Mouse (Mus musculus) hindbrain, embryonic 13.5 days (tissue): ENCODE data around the gene Atg9b. TPM values are rescaled to one million over a fixed set of nuclear protein-coding genes. Genes with fewer than 3 reads are reported as not detected.

ENCODE experiments used
- ATAC-seq: fragments of 200-750 bp; cut with Nextera tagmentation; 2 replicates; pipeline ENCODE4 v1.8.0; 2017; ENCODE audit warnings: moderate TSS enrichment; ENCODE audit not compliant: low FRiP score
- H3K27ac ChIP-seq: fragments of 300-500 bp; sonication (generic); 2 replicates; pipeline ENCODE4 v1.5.1; 2015; ENCODE audit warnings: inconsistent platforms, mild to moderate bottlenecking, moderate library complexity
- H3K27me3 ChIP-seq: fragments of 300-500 bp; sonication (generic); 2 replicates; pipeline ENCODE4 v1.6.1; 2015; ENCODE audit warnings: mild to moderate bottlenecking, inconsistent platforms
- H3K36me3 ChIP-seq: fragments of 300-500 bp; sonication (generic); 2 replicates; pipeline ENCODE4 v1.6.1; 2015; ENCODE audit warnings: mild to moderate bottlenecking, inconsistent platforms
- H3K4me1 ChIP-seq: fragments of 300-500 bp; sonication (generic); replicated peaks from 2 replicates; pipeline ENCODE4 v1.6.1; 2015; ENCODE audit warnings: inconsistent platforms
- H3K4me2 ChIP-seq: fragments of 300-500 bp; sonication (generic); 2 replicates; pipeline ENCODE4 v1.6.1; 2015; ENCODE audit warnings: inconsistent platforms, mild to moderate bottlenecking, moderate library complexity
- H3K4me3 ChIP-seq: fragments of 300-500 bp; sonication (generic); 2 replicates; pipeline ENCODE4 v1.5.1; 2015; ENCODE audit warnings: mild to moderate bottlenecking, inconsistent platforms
- H3K9ac ChIP-seq: fragments of 300-500 bp; sonication (generic); 2 replicates; pipeline ENCODE4 v1.6.1; 2015; ENCODE audit warnings: mild to moderate bottlenecking, inconsistent platforms
- H3K9me3 ChIP-seq: fragments of 300-500 bp; sonication (generic); 2 replicates; pipeline ENCODE4 v1.6.1; 2016; ENCODE audit warnings: inconsistent platforms
- whole genome bisulfite sequencing: fragments of 180-500 bp; shearing (Covaris S2); methylation state at CpG from one replicate; pipeline ENCODE4 v1.1.7; 2015; 5-methylcytosine and 5-hydroxymethylcytosine counted together
- polyA plus RNA-seq: library from polyadenylated mRNA; unstranded; fragments of >200 nt; fragmentation: Nextera tagmentation; extraction: Ambion mirVana; gene quantifications from 2 replicates; pipeline ENCODE4 v1.2.1, GENCODE M21; 2015

Atg9b gene
- polyA plus RNA-seq, 1 experiment from 2014 or later, result 0.93 TPM

GRCm38 (mm10) chr5:24343379-24343778, 48.6 kb downstream of the Atg9b start:
- Histone ChIP-seq H3K4me2 (no peak overlapping the region), H3K4me3 (no peak overlapping the region), H3K9me3 (no peaks in the 10 kb centered on the region), H3K4me1 (peaks cover 65% of the 10 kb centered on the region), H3K27me3 (no peaks in the 10 kb centered on the region), H3K9ac (peak overlapping the region; percentile 71; the same call in 1 of the 2 replicates), H3K27ac (peak overlapping the region; percentile 98), H3K36me3 (peaks cover 9% of the 10 kb centered on the region)
- ATAC-seq, result no peak

DNA sequence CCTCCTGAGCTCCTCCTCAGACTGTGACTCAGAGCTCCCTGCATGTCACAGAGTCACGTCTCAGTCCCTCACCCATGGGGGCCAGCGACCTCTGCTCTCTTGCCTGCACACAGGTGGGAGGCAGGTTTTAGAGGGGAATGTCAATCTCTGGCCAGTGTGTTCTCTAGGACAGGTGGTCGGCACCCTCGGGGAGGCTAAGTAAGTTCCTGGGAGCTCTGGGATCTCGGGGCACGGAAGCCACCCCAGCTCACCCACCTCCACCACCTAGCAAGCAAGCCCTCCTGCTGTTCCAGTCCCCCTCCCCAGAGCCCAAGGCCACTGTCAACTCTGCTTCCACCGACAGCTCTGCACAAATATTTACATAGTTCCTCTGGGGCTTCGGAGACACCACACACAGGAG, 49.0 kb downstream of the Atg9b start:
- WGBS, result 46% methylated on average over 8 of the region's 8 CpGs
- peaks cover 11% of the 10 kb centered on the region for H3K36me3 ChIP-seq
- no peaks in the 10 kb centered on the region for H3K27me3 ChIP-seq
- peak overlapping the region; percentile 98 for H3K27ac ChIP-seq
- H3K4me3 ChIP-seq, result no peak overlapping the region
- 0 out of 2 replicates have a peak overlapping the region, but pooled peaks have one; percentile 71 for H3K9ac ChIP-seq
- peaks cover 65% of the 10 kb centered on the region for H3K4me1 ChIP-seq
- no peaks in the 10 kb centered on the region for H3K9me3 ChIP-seq
- no peak for ATAC-seq
- H3K4me2 ChIP-seq, result no peak overlapping the region

- Histone ChIP-seq H3K4me1 (peaks cover 65% of the 10 kb centered on the region), H3K36me3 (peaks cover 13% of the 10 kb centered on the region), H3K27me3 (no peaks in the 10 kb centered on the region), H3K4me2 (no peak overlapping the region), H3K27ac (peak overlapping the region; percentile 98), H3K9ac (peak overlapping the region; percentile 36; the same call in 1 of the 2 replicates), H3K9me3 (no peaks in the 10 kb centered on the region), H3K4me3 (no peak overlapping the region)
- no peak for ATAC-seq
- WGBS, result 79% methylated on average over 14 of the region's 14 CpGs
Observed at GRCm38 (mm10) chr5:24342205-24342963, 49.6 kb downstream of the Atg9b start.

GRCm38 (mm10) chr5:24337821-24338220, 54.1 kb downstream of the Atg9b start:
- H3K4me2 ChIP-seq, result no peak overlapping the region
- H3K4me3 ChIP-seq, result no peak overlapping the region
- peak overlapping the region; percentile 51; the same call in 1 of the 2 replicates for H3K9ac ChIP-seq
- H3K27me3 ChIP-seq, result no peaks in the 10 kb centered on the region
- H3K27ac ChIP-seq, result 0 out of 2 replicates have a peak overlapping the region, but pooled peaks have one; percentile 40
- peaks cover 62% of the 10 kb centered on the region for H3K4me1 ChIP-seq
- WGBS, result 80% methylated on average over 2 of the region's 2 CpGs
- no peak for ATAC-seq
- no peaks in the 10 kb centered on the region for H3K9me3 ChIP-seq
- H3K36me3 ChIP-seq, result peaks cover 10% of the 10 kb centered on the region

- WGBS, result 39% methylated on average over 9 of the region's 9 CpGs
- Histone ChIP-seq H3K27me3 (no peaks in the 10 kb centered on the region), H3K9ac (peak overlapping the region; percentile 51; the same call in 1 of the 2 replicates), H3K4me2 (no peak overlapping the region), H3K27ac (peak overlapping the region; percentile 40; the same call in 1 of the 2 replicates), H3K4me1 (peaks cover 57% of the 10 kb centered on the region), H3K36me3 (peaks cover 15% of the 10 kb centered on the region), H3K9me3 (no peaks in the 10 kb centered on the region), H3K4me3 (no peak overlapping the region)
- no peak for ATAC-seq
Observed at GRCm38 (mm10) chr5:24337366-24337765, 54.6 kb downstream of the Atg9b start.

DNA sequence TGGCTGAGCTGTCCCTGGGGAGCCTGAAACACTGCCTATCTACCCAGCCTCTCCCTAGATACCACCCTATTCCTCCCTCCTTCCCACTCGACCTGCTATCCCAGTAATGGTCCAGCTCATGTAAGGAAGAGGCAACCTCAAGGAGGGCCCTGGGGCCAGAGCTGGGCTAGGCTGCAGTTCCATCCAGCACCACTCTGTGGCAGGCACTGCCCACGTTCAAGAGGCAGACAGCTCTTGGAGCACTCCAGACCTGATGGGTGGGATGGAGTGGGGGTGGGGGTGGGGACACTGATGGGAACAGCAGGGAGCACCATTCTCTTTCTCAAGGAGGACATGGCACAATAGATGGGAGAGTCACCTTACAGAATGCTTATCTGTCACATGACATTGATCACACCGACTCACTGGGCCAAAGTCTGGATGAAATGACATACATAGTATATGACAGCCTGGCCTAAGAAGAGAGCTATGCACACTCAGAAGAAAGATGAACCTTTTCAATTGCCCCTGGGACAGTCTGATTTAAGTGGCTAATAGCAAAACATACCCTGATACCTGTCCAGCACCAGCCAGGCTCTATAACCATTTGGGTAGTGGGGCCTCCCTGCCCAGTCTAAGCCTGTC, 55.9 kb downstream of the Atg9b start:
- Histone ChIP-seq H3K9me3 (no peaks in the 10 kb centered on the region), H3K4me1 (peaks cover 44% of the 10 kb centered on the region), H3K27ac (peak overlapping the region; percentile 64)

GRCm38 (mm10) chr5:24334749-24335148, 57.2 kb downstream of the Atg9b start:
- H3K36me3 ChIP-seq, result peaks cover 27% of the 10 kb centered on the region
- WGBS, result 22% methylated on average over 3 of the region's 3 CpGs
- no peak overlapping the region for H3K4me2 ChIP-seq
- H3K27ac ChIP-seq, result no peak overlapping the region
- no peak overlapping the region; the same call in 1 of the 2 replicates for H3K9ac ChIP-seq
- H3K4me3 ChIP-seq, result no peak overlapping the region
- H3K27me3 ChIP-seq, result no peaks in the 10 kb centered on the region
- peaks cover 52% of the 10 kb centered on the region for H3K4me1 ChIP-seq
- no peak for ATAC-seq
- H3K9me3 ChIP-seq, result no peaks in the 10 kb centered on the region

More for the DNA sequence above, 55.9 kb downstream of the Atg9b start:
- Histone ChIP-seq H3K36me3 (peaks cover 27% of the 10 kb centered on the region), H3K4me2 (no peak overlapping the region), H3K9ac (peak overlapping the region; percentile 26; the same call in 1 of the 2 replicates), H3K4me3 (no peak overlapping the region), H3K27me3 (no peaks in the 10 kb centered on the region)
- WGBS, result 8% methylated on average over 3 of the region's 3 CpGs
- ATAC-seq, result peak; percentile 83

Other genes with a start within 250 kb of the Atg9b start
- gene Nupl2, start 227.2 kb downstream of the Atg9b start, polyA plus RNA-seq, result 17.1 and 18.5 TPM in 2 replicates
- gene Kcnh2, start 40.5 kb downstream of the Atg9b start, polyA plus RNA-seq, result 12.8 and 14.2 TPM in 2 replicates
- gene Nos3, start 27.3 kb downstream of the Atg9b start, polyA plus RNA-seq, result 9.8 and 10.2 TPM in 2 replicates
- gene Abcb8, start 1.5 kb upstream of the Atg9b start, polyA plus RNA-seq, result 45.7 and 48.7 TPM in 2 replicates
- gene Asic3, start 21.2 kb upstream of the Atg9b start, polyA plus RNA-seq, result 0.94 and 1.3 TPM in 2 replicates
- gene Cdk5, start 31.4 kb upstream of the Atg9b start, polyA plus RNA-seq, result 104 and 106 TPM in 2 replicates
- 22.5 and 28.5 TPM in 2 replicates for gene Slc4a2, start 31.7 kb upstream of the Atg9b start, polyA plus RNA-seq
- 88.1 and 96.1 TPM in 2 replicates for gene Fastk, start 53.1 kb upstream of the Atg9b start, polyA plus RNA-seq
- gene Tmub1, start 55.7 kb upstream of the Atg9b start, polyA plus RNA-seq, result 51.9 and 57.4 TPM in 2 replicates
- gene Agap3, start 60.0 kb upstream of the Atg9b start, polyA plus RNA-seq, result 47.8 and 50.3 TPM in 2 replicates
- gene Gbx1, start 135.1 kb upstream of the Atg9b start, polyA plus RNA-seq, result 4.6 and 5.1 TPM in 2 replicates
- 0.16 and 0.49 TPM in 2 replicates for gene Asb10, start 148.8 kb upstream of the Atg9b start, polyA plus RNA-seq
- 0.12 and 0.19 TPM in 2 replicates for gene 4931409K22Rik, start 164.7 kb upstream of the Atg9b start, polyA plus RNA-seq
- 91.6 and 92.3 TPM in 2 replicates for gene Abcf2, start 185.3 kb upstream of the Atg9b start, polyA plus RNA-seq
- 17.4 and 19.9 TPM in 2 replicates for gene Chpf2, start 194.6 kb upstream of the Atg9b start, polyA plus RNA-seq
- gene Smarcd3, start 232.3 kb upstream of the Atg9b start, polyA plus RNA-seq, result 86.2 and 87.6 TPM in 2 replicates